Mouse (Mus musculus) lung, postnatal 4 days (tissue): ENCODE measurements at regions not wholly inside any gene's neighbourhood (a gene's known extent, or its start where the extent isn't known, plus 50 kb on each side); places are given as distances from the start of the nearest gene placed in this dataset.
"Not testable (repeated sequence)": the region's sequence is repeated elsewhere in the genome, so short reads cannot be mapped to it uniquely, and the experiment has no call there.

Experiments
- DNase-seq, 2 experiments: peaks; one replicate each; pipeline ENCODE4 v3.0.0; 2021

DNA sequence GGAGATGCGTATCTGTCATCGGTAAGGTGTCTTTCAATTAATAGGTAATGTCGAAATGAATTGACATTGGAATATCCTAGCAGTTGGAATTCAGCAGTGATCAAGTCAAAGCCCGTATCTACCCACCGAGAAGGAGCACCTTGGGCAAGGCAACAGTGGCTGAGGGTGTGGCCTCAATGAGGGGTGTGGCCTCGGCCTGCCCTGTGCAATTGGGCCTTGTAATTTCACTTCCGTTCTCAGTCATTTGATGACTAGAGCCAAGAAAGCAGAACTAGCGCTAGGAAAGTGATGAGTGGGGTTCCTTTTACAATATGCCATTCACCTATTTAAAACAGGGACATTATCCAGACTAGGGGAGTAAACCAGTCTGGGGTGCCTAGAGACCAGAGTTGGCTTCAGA, 77.6 kb downstream of the Elovl4 start:
- DNase-seq, result no peak

GRCm38 (mm10) chr9:83727462-83728189, 78.5 kb downstream of the Elovl4 start:
- peak; percentile 69 to 75 for DNase-seq

DNA sequence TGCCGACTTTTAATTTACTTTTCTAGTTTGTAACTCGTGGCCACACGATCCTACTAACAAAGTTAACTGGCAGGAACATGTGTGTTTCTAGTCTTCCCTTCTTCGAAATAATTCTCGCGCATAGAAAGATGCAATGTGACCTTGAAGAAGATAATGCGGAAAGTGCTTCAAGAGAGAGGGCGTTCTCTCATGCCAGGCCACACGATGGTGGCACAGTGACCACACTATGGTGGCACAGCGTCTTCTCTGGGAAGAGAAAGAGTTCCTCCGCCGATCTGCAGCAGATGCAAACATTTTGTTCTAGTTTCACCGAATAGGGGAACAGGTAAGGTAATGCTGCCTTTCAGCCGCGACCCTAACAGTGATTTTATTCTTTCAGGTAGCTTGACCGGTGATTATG, 79.1 kb downstream of the Elovl4 start:
- DNase-seq, result no peak

- DNase-seq, result no peak
These were observed 80.0 kb downstream of the Elovl4 start for GRCm38 (mm10) chr9:83726105-83726504.

DNA sequence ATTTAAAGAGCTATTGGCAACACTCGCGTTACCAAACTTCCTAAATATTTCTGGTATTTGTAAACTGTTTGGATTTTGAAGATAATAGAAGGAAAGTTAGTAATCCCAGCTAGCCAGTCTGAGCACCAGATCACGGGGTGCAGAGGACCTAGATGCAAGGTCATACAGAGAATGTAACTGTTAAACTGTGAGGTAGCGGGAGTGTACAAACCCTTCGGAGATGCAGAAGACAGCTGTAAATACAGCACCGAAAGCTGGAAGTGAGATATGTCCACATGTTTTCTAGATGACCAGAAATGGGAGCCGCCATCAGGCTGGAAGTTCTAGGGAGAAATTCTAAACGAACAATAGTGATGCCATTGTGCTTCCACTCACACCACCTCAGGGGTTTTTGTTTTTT, 80.5 kb downstream of the Elovl4 start:
- no peak for DNase-seq

DNA sequence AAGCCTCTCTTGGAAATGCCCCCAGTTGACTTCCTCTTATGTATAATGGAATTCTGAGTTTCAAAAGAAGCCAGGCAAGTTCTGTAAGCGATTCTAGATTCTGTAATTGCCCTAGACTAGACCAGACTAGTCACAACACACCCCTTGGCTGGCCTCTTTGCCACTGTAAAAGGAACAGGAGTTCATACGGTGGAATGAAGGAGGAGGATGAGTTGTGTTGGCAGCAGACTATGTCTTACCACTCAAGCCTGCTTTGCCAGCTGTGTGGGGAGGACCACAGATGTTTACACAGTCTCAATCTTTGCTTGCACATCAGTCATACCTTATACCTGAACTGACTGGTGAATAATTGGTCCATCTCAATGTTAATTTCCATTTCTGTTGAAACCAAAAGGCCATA, 85.1 kb downstream of the Elovl4 start:
- no peak for DNase-seq

DNA sequence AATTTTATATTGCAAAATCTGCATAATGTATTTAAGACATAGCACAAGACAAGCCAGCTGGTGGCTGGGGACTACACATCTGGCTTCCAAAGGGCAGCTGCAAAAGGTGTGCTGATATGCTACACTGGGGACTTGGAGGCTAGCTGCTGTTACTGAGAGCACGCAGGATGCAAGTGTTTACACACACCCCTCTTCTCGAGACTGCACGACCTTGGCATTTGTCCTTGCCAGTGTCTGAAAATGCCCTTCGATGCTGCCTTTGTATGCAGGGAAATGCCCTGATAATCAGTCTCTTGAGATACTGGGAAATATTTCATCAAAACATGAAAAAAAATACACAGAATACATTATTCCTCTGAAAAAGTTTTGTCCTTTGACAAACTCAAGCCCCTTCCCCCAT, 86.3 kb downstream of the Elovl4 start:
- DNase-seq, result no peak

- not testable (repeated sequence) for DNase-seq
These were observed 88.0 kb downstream of the Elovl4 start for GRCm38 (mm10) chr9:83718084-83718483.

DNA sequence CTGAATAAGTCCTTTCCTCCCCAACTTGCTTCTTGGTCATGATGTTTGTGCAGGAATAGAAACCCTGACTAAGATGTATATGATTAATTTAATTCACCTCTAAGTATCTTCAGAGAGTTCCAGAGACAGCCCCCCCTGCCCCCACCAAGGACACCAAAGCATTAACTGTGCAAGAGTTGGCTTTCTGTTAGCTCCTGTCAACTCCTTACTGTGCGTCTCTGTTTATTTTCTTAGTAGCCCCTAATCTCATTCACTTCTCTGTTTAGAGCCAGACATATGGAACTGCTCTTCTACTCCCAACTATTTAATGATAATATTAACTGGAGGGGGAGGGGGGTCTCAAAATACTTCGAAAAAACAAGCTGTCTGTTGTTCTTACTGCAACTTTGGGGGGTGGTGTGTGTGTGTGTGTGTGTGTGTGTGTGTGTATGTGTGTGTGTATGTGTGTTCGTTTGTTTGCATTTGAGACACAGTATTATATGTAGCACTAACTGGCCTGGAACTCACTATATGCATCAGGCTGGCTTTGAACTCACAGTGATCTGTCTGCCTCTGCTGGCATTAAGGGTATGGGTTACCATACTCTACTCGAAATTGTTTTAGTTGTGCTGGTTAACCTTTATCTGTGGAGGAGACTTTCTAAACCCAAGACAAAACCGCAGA, 89.8 kb downstream of the Elovl4 start:
- DNase-seq, result no peak

GRCm38 (mm10) chr9:83707361-83707760, 98.7 kb downstream of the Elovl4 start:
- DNase-seq, result no peak

GRCm38 (mm10) chr9:83706071-83706470, 100.0 kb downstream of the Elovl4 start:
- no peak for DNase-seq

- DNase-seq, result no peak
These were observed 101.9 kb downstream of the Elovl4 start for GRCm38 (mm10) chr9:83704186-83704585.

- no peak for DNase-seq
These were observed 105.2 kb downstream of the Elovl4 start for GRCm38 (mm10) chr9:83700916-83701315.

GRCm38 (mm10) chr9:83700056-83700455, 106.0 kb downstream of the Elovl4 start:
- DNase-seq, result no peak

DNA sequence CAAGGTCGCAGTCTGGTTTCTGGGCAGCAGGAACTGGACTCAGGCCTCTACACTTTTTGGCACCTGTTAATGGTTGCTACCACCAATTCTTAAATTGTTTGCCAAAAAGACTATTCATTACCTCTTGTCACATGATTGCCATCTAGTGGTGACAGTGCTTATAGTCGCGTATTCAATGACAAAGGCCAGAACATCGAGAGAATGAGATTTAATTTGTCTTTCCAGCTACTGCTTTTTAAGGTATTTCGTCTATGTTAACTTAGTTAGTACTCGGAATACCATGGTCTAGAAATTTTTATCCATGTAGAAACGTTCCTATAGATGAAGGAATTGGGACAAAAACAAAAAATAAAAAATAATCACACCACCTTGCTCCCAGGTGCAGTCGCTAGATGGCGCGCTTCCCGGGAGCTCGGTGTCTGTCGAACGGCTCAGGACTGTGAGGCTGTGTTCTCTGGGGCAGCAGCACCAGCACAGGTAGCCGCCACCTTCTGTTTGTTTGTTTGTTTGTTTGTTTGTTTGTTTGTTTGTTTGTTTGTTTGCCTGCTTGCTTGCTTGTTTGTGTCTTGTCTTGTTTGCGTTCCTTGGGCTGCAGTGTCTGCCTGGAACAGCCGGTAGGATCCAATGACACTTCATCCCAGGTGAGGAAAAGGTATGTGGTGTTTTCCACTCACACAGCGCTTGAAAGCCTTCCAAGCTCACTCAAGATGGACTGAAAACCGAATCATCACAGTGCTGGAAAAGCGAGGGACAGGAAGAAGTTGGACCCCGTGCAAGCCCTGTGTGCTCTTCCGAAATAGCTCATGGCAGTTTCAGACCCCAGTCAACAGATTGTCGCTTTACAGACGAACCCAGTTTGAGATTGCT, 114.5 kb downstream of the Elovl4 start:
- peak; percentile 51 to 65 for DNase-seq
